Mouse (Mus musculus) cerebellum, adult 18-20 months (tissue): ENCODE results near the gene Gm17657.

Experiments used
- DNase-seq, 2 experiments: peaks; one replicate each; pipeline ENCODE4 v3.0.0; 2021

Gene Gm17657

GRCm38 (mm10) chr17:29483282-29483681, 66.2 kb downstream of the Gm17657 start:
- DNase-seq: no peak

GRCm38 (mm10) chr17:29482632-29483031, 66.8 kb downstream of the Gm17657 start:
- no peak for DNase-seq

GRCm38 (mm10) chr17:29480256-29480655, 69.2 kb downstream of the Gm17657 start:
- DNase-seq: no peak

GRCm38 (mm10) chr17:29478271-29478670, 71.2 kb downstream of the Gm17657 start:
- no peak for DNase-seq

GRCm38 (mm10) chr17:29477357-29477756, 72.1 kb downstream of the Gm17657 start:
- no peak for DNase-seq

- DNase-seq: no peak
Observed at GRCm38 (mm10) chr17:29476461-29476860, 73.0 kb downstream of the Gm17657 start.

- no peak for DNase-seq
Observed at GRCm38 (mm10) chr17:29475142-29475541, 74.3 kb downstream of the Gm17657 start.

- DNase-seq: no peak
Observed at GRCm38 (mm10) chr17:29474036-29474435, 75.4 kb downstream of the Gm17657 start.

GRCm38 (mm10) chr17:29473466-29473865, 76.0 kb downstream of the Gm17657 start:
- no peak for DNase-seq
